Mouse (Mus musculus): Measurements from ENCODE around the gene Ccdc54. TPM values are rescaled to one million over a fixed set of nuclear protein-coding genes. Genes with fewer than 3 reads are reported as not detected.
A peak's percentile ranks its signal among the peaks of the same experiment; 100 is the strongest.

Ccdc54 gene
- not detected in 2 replicates for polyA plus RNA-seq (2012; ENCODE audit: insufficient read depth, low replicate concordance)

DNA sequence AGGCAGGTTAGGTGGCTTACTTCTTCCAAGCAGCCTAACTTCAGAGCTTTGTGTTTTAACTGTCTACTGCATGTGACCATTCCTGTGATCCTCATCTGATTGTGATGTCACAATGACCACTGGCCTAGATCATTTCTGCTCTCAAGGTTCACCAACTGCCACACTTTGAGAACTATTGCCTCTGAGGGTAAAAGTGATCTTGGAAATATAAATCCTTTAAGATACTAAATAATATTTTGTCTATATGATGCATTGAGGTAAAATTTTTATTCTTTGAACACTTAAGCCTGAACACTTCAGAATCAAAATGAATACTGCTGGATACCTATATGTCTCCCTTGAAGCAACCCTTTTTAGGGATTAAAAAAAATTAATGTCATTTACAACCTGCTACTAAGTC, at the start of gene Ccdc54:
TSS of gene Ccdc54 (minus strand) at position 101 of the 400 bp plus-strand sequence.
- TF ChIP-seq GATA1 (IDR thresholded peaks at IDR 0.05; ENCODE audit: borderline replicate concordance, low read length) (no peak), FLI1 (IDR thresholded peaks at IDR 0.05; ENCODE audit: low read length) (no peak)
- H3K4me1 ChIP-seq: peaks cover 27% of the 10 kb centered on the region
- H3K4me3 ChIP-seq (replicated peaks): no peak within 1 kb of the TSS
- no peaks in the 10 kb centered on the region for H3K36me3 ChIP-seq (replicated peaks; ENCODE audit: low read length)
- peaks cover 45% of the 10 kb centered on the region for H3K27me3 ChIP-seq (replicated peaks)
- no peaks in the 10 kb centered on the region for H3K9me3 ChIP-seq

DNA sequence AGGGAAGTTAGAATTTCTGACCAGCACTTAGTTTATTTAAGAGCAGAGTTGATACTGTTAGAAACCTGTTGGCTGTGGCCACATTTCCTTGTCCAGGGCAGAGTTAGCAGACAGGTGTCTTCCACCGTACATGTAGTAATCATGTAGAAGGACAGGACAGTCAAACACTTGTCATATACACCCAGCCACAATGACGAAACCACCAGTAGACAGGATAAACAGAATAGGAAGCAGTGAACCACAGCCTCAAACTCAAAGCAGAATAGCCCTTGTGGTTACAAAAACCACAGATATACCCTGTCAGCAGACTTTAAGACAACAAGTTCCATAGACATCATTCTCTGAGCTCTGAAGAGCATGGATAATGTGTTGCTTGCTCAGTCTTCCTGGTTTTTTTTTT, 41.6 kb upstream of the Ccdc54 start:
- peaks cover 5% of the 10 kb centered on the region for H3K9me3 ChIP-seq
- peaks cover under 1% of the 10 kb centered on the region for H3K36me3 ChIP-seq (replicated peaks; ENCODE audit: low read length)
- peaks cover 54% of the 10 kb centered on the region for H3K27me3 ChIP-seq (replicated peaks)
- H3K4me3 ChIP-seq (replicated peaks): peak overlapping the region; percentile 64
- peaks cover 32% of the 10 kb centered on the region for H3K4me1 ChIP-seq
- TF ChIP-seq FLI1 (IDR thresholded peaks at IDR 0.05; ENCODE audit: low read length) (no peak), GATA1 (IDR thresholded peaks at IDR 0.05; ENCODE audit: borderline replicate concordance, low read length) (peak; percentile 32; the same call in 1 of the 3 replicates)

- Histone ChIP-seq H3K4me1 (peaks cover 6% of the 10 kb centered on the region), H3K36me3 (replicated peaks; ENCODE audit: low read length) (no peaks in the 10 kb centered on the region), H3K9me3 (no peaks in the 10 kb centered on the region), H3K27me3 (replicated peaks) (peaks cover 12% of the 10 kb centered on the region), H3K4me3 (replicated peaks) (no peak overlapping the region)
- TF ChIP-seq GATA1 (IDR thresholded peaks at IDR 0.05; ENCODE audit: borderline replicate concordance, low read length) (no peak), FLI1 (IDR thresholded peaks at IDR 0.05; ENCODE audit: low read length) (no peak)
Observed at GRCm38 (mm10) chr16:50615569-50615968, 24.6 kb upstream of the Ccdc54 start.

DNA sequence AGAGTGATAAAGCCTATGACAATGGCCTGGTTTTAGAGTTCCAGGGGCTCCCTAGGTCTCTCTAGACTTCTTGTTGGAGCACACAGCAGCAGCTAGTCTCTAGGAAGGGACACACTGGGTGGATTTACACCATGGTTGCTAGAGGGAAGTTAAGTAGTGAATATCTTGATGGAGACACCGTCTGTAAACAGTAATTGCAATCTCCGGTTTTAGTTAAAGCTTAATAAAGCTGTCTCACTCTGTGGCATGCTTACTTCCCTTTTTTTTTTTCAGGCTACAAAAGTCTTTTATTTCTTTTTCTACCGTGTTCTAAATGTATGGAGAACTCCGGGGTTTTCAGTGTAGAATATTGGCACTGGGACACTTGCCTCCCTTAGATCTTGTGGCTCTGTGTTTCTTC, 22.0 kb upstream of the Ccdc54 start:
- Histone ChIP-seq H3K4me3 (replicated peaks) (peak overlapping the region; percentile 8), H3K9me3 (no peaks in the 10 kb centered on the region), H3K4me1 (peaks cover 13% of the 10 kb centered on the region), H3K36me3 (replicated peaks; ENCODE audit: low read length) (no peaks in the 10 kb centered on the region), H3K27me3 (replicated peaks) (peaks cover 6% of the 10 kb centered on the region)
- TF ChIP-seq FLI1 (IDR thresholded peaks at IDR 0.05; ENCODE audit: low read length): no peak
- no peak for TF ChIP-seq GATA1 (IDR thresholded peaks at IDR 0.05; ENCODE audit: borderline replicate concordance, low read length)

GRCm38 (mm10) chr16:50610580-50610979, 19.6 kb upstream of the Ccdc54 start:
- Histone ChIP-seq H3K4me3 (replicated peaks) (no peak overlapping the region), H3K27me3 (replicated peaks) (peaks cover 12% of the 10 kb centered on the region), H3K9me3 (no peaks in the 10 kb centered on the region), H3K4me1 (peaks cover 13% of the 10 kb centered on the region), H3K36me3 (replicated peaks; ENCODE audit: low read length) (no peaks in the 10 kb centered on the region)
- TF ChIP-seq GATA1 (IDR thresholded peaks at IDR 0.05; ENCODE audit: borderline replicate concordance, low read length): no peak
- TF ChIP-seq FLI1 (IDR thresholded peaks at IDR 0.05; ENCODE audit: low read length): no peak

DNA sequence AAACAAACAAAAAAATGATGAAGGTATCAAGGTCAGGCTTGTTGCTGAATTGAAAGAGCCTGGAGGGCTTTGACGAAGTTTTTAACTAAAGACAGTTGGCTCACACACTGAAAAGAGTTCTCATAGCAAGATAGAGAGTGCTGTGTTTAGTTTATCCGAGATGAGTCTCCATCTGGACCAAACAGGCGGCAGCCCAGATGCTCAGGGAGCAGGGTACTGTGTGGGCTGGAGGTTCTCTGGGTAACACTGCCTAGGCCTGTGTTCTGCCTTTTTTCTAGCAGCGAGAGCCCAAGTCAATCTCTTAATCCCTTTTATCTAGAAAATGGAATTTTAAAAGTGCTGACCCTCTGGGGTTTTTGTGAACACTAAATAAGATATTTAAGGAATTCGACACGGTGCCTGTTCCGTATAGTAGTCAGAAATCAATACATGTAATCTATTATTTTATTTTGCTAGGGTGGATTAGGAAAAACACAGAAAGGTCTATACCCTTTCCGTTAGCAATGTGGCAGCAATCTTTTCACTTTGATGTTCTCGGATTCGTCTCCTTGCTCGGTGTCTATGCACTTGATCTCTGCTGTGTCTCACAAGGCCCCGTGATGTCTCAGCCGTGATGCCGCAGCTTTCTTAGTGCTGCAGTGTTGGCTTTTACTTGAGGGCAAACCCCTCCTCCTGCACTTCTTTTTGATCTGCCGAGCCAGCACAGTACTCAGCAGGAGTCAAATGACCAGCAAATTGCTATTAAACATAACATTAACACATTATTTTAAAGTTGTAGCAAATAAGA, 17.0 kb upstream of the Ccdc54 start:
- Histone ChIP-seq H3K36me3 (replicated peaks; ENCODE audit: low read length) (no peaks in the 10 kb centered on the region), H3K27me3 (replicated peaks) (peaks cover 27% of the 10 kb centered on the region), H3K4me1 (peaks cover 12% of the 10 kb centered on the region), H3K4me3 (replicated peaks) (no peak overlapping the region), H3K9me3 (no peaks in the 10 kb centered on the region)
- TF ChIP-seq GATA1 (IDR thresholded peaks at IDR 0.05; ENCODE audit: borderline replicate concordance, low read length) (no peak), FLI1 (IDR thresholded peaks at IDR 0.05; ENCODE audit: low read length) (no peak)

GRCm38 (mm10) chr16:50604826-50605225, 13.9 kb upstream of the Ccdc54 start:
- Histone ChIP-seq H3K36me3 (replicated peaks; ENCODE audit: low read length) (no peaks in the 10 kb centered on the region), H3K4me3 (replicated peaks) (no peak overlapping the region), H3K4me1 (peaks cover 14% of the 10 kb centered on the region; the same call in 1 of the 2 replicates), H3K27me3 (replicated peaks) (peaks cover 33% of the 10 kb centered on the region), H3K9me3 (no peaks in the 10 kb centered on the region)
- TF ChIP-seq FLI1 (IDR thresholded peaks at IDR 0.05; ENCODE audit: low read length) (no peak), GATA1 (IDR thresholded peaks at IDR 0.05; ENCODE audit: borderline replicate concordance, low read length) (no peak)

GRCm38 (mm10) chr16:50601947-50602346, 11.0 kb upstream of the Ccdc54 start:
- Histone ChIP-seq H3K9me3 (peaks cover 6% of the 10 kb centered on the region; the same call in 1 of the 2 replicates), H3K4me3 (replicated peaks) (no peak overlapping the region), H3K36me3 (replicated peaks; ENCODE audit: low read length) (no peaks in the 10 kb centered on the region), H3K4me1 (peaks cover 26% of the 10 kb centered on the region), H3K27me3 (replicated peaks) (peaks cover 36% of the 10 kb centered on the region)
- TF ChIP-seq FLI1 (IDR thresholded peaks at IDR 0.05; ENCODE audit: low read length): no peak
- TF ChIP-seq GATA1 (IDR thresholded peaks at IDR 0.05; ENCODE audit: borderline replicate concordance, low read length): no peak

GRCm38 (mm10) chr16:50600665-50601064, 9.7 kb upstream of the Ccdc54 start:
- no peak for TF ChIP-seq FLI1 (IDR thresholded peaks at IDR 0.05; ENCODE audit: low read length)

GRCm38 (mm10) chr16:50596679-50597078, 5.7 kb upstream of the Ccdc54 start:
- Histone ChIP-seq H3K27me3 (replicated peaks) (peaks cover 25% of the 10 kb centered on the region), H3K9me3 (peaks cover 6% of the 10 kb centered on the region; the same call in 1 of the 2 replicates), H3K4me3 (replicated peaks) (peak overlapping the region; percentile 72), H3K4me1 (peaks cover 41% of the 10 kb centered on the region), H3K36me3 (replicated peaks; ENCODE audit: low read length) (no peaks in the 10 kb centered on the region)
- no peak for TF ChIP-seq GATA1 (IDR thresholded peaks at IDR 0.05; ENCODE audit: borderline replicate concordance, low read length)

More at GRCm38 (mm10) chr16:50600665-50601064, 9.7 kb upstream of the Ccdc54 start:
- H3K4me3 ChIP-seq (replicated peaks): no peak overlapping the region
- H3K9me3 ChIP-seq: peaks cover 6% of the 10 kb centered on the region; the same call in 1 of the 2 replicates
- no peaks in the 10 kb centered on the region for H3K36me3 ChIP-seq (replicated peaks; ENCODE audit: low read length)
- peaks cover 34% of the 10 kb centered on the region for H3K27me3 ChIP-seq (replicated peaks)
- peaks cover 36% of the 10 kb centered on the region for H3K4me1 ChIP-seq
